ENCODE assay signal across 8 mouse cellular contexts in the genomic region with DNA sequence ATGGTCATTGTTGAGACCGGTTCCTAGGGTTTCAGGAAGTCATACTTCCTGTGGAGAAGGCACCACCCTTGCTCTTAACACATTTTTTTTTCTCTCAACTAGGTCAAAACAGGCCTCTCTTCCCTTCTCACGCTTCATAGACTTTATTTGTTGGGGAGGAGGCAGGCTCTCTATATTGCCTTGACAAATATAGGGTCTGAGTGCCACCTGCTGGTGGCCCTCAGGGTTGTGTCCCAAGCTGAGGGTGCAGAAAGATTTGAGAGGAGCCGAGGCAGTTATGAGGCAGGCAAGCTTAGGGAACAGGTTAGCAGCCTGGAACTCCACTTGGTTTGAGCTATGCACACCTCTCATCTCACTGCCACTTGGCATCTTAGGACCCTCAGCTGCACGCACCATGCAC. TPM values are rescaled to one million over a fixed set of nuclear protein-coding genes. Genes with fewer than 3 reads are reported as not detected.
DNase-seq lines count a peak whose midpoint lies in the region; ATAC-seq and TF ChIP-seq lines count a peak whose summit lies in the region.

No protein-coding gene starts in this region.

- peak overlapping the region; percentile 66 for H3K27ac ChIP-seq in heart, embryonic 13.5 days (replicated peaks)
- H3K27ac ChIP-seq in ES-Bruce4 (ENCODE audit: insufficient read depth, low read length): peak overlapping the region; percentile 43
- H3K27ac ChIP-seq in midbrain, embryonic 11.5 days (ENCODE audit: low read depth, low read length): no peak overlapping the region

- H3K4me1 ChIP-seq in heart, embryonic 13.5 days: peaks cover 32% of the 10 kb centered on the region
- H3K4me1 ChIP-seq in ES-Bruce4 (ENCODE audit: control insufficient read depth, insufficient read depth, low read length): peaks cover 6% of the 10 kb centered on the region
- H3K4me1 ChIP-seq in midbrain, embryonic 11.5 days (ENCODE audit: control insufficient read depth, insufficient read depth, low read length): peaks cover 19% of the 10 kb centered on the region

- ATAC-seq in heart, embryonic 13.5 days (ENCODE audit: extremely low read depth, insufficient number of reproducible peaks, low FRiP score, low TSS enrichment): no peak
- peak; percentile 55 for ATAC-seq in common myeloid progenitor, adult 5-6 weeks (replicated peaks; ENCODE audit: low read depth, poor library complexity, severe bottlenecking)
- no peak for ATAC-seq in midbrain, embryonic 11.5 days (ENCODE audit: low FRiP score)

- 62% methylated on average over 4 of the region's 4 CpGs for WGBS in heart, embryonic 13.5 days
- WGBS in midbrain, embryonic 11.5 days: 67% methylated on average over 4 of the region's 4 CpGs

- no peak for TF ChIP-seq EP300 in ES-Bruce4 (IDR thresholded peaks at IDR 0.05; ENCODE audit: insufficient read depth, low read depth, low read length)

- H3K36me3 ChIP-seq in heart, embryonic 13.5 days: peaks cover 32% of the 10 kb centered on the region
- H3K36me3 ChIP-seq in ES-Bruce4 (ENCODE audit: control insufficient read depth, insufficient read depth, low read length, poor library complexity, severe bottlenecking): peaks cover 9% of the 10 kb centered on the region
- no peaks in the 10 kb centered on the region for H3K36me3 ChIP-seq in midbrain, embryonic 11.5 days (ENCODE audit: control insufficient read depth, insufficient read depth, low read length)

- H3K27me3 ChIP-seq in heart, embryonic 13.5 days (replicated peaks): peaks cover 7% of the 10 kb centered on the region; the same call in 1 of the 2 replicates
- no peaks in the 10 kb centered on the region for H3K27me3 ChIP-seq in ES-Bruce4 (ENCODE audit: control insufficient read depth, insufficient read depth, low read length, poor library complexity, severe bottlenecking)
- no peaks in the 10 kb centered on the region for H3K27me3 ChIP-seq in midbrain, embryonic 11.5 days (ENCODE audit: control insufficient read depth, insufficient read depth, low read length)

- peak; percentile 68 for TF ChIP-seq CTCF in ES-Bruce4 (IDR thresholded peaks at IDR 0.05; ENCODE audit: low read depth, low read length)

- TF ChIP-seq POLR2A in ES-Bruce4 (IDR thresholded peaks at IDR 0.05; ENCODE audit: insufficient read depth, low read length): no peak

- no peak overlapping the region for H3K9ac ChIP-seq in heart, embryonic 13.5 days
- H3K9ac ChIP-seq in ES-Bruce4 (ENCODE audit: low read depth, poor library complexity, severe bottlenecking): no peak overlapping the region; the same call in 1 of the 2 replicates
- H3K9ac ChIP-seq in midbrain, embryonic 11.5 days (ENCODE audit: low read length): no peak overlapping the region

- H3K9me3 ChIP-seq in heart, embryonic 13.5 days: no peaks in the 10 kb centered on the region
- H3K9me3 ChIP-seq in ES-Bruce4 (replicated peaks; ENCODE audit: control insufficient read depth, insufficient read depth, low read length, poor library complexity, severe bottlenecking): no peaks in the 10 kb centered on the region
- H3K9me3 ChIP-seq in midbrain, embryonic 11.5 days (ENCODE audit: control insufficient read depth, low read length): no peaks in the 10 kb centered on the region

- no peak for DNase-seq in heart, postnatal 25 days (ENCODE audit: low spot score)
- DNase-seq in kidney, adult 18-20 months: peak; percentile 64
- peak; percentile 93 for DNase-seq in midbrain, embryonic 11.5 days (ENCODE audit: low spot score, missing footprints)
- no peak for DNase-seq in yolk sac, embryonic 10.5 days (ENCODE audit: low spot score)
- no peak for DNase-seq in adrenal gland, postnatal 25 days

- no peak overlapping the region for H3K4me3 ChIP-seq in heart, embryonic 13.5 days
- no peak overlapping the region for H3K4me3 ChIP-seq in ES-Bruce4 (ENCODE audit: low read depth, low read length)
- no peak overlapping the region for H3K4me3 ChIP-seq in midbrain, embryonic 11.5 days (ENCODE audit: low read depth, low read length)

- no peak overlapping the region for H3K4me2 ChIP-seq in heart, embryonic 13.5 days
- H3K4me2 ChIP-seq in midbrain, embryonic 11.5 days: no peak overlapping the region

- intact Hi-C loops in heart, postnatal 25 days (cut with DNase I): loop anchor here (5.0 kb wide), 1 partner anchor 196 kb away; no protein-coding TSS in a partner anchor

RNA-seq across cellular contexts. Expression of gene Thtpa, which starts 3.5 kb away (rescaled TPM):
- polyA plus RNA-seq in heart, embryonic 13.5 days (2015; fragmentation: Nextera tagmentation; extraction: Ambion mirVana): 13.8 and 15.9 TPM in 2 replicates
- 10 to 100 TPM; 12.3 to 13.2 TPM for total RNA-seq in heart, postnatal 25 days (2021)
- 6.9 and 8.6 TPM in 2 replicates for polyA plus RNA-seq in ES-Bruce4 (2011; ENCODE audit: insufficient read depth, insufficient read length, low read depth, missing spikeins)
- 8.3 and 12.9 TPM in 2 replicates for total RNA-seq in common myeloid progenitor, adult 5-6 weeks (2017)
- polyA plus RNA-seq in midbrain, embryonic 11.5 days (2014; fragmentation: Nextera tagmentation; extraction: Ambion mirVana): 22.0 and 22.7 TPM in 2 replicates
- total RNA-seq in adrenal gland, postnatal 25 days (2021): 16.2 and 21.6 TPM in 2 replicates

RNA-seq across cellular contexts. Expression of gene Zfhx2, which starts 5.9 kb away (rescaled TPM):
- polyA plus RNA-seq in heart, embryonic 13.5 days (2015; fragmentation: Nextera tagmentation; extraction: Ambion mirVana): 3.0 and 3.2 TPM in 2 replicates
- total RNA-seq in heart, postnatal 25 days (2021): 1 to 10 TPM; 2.9 to 3.6 TPM
- 18.1 and 24.6 TPM in 2 replicates for polyA plus RNA-seq in ES-Bruce4 (2011; ENCODE audit: insufficient read depth, insufficient read length, low read depth, missing spikeins)
- total RNA-seq in common myeloid progenitor, adult 5-6 weeks (2017): 2.0 and 5.0 TPM in 2 replicates
- 11.3 and 11.5 TPM in 2 replicates for polyA plus RNA-seq in midbrain, embryonic 11.5 days (2014; fragmentation: Nextera tagmentation; extraction: Ambion mirVana)
- total RNA-seq in adrenal gland, postnatal 25 days (2021): 9.1 and 9.9 TPM in 2 replicates

RNA-seq across cellular contexts. Expression of gene Ap1g2, which starts 8.3 kb away (rescaled TPM):
- polyA plus RNA-seq in heart, embryonic 13.5 days (2015; fragmentation: Nextera tagmentation; extraction: Ambion mirVana): 7.4 and 7.9 TPM in 2 replicates
- total RNA-seq in heart, postnatal 25 days (2021): 1 to 10 TPM; 4.4 to 4.6 TPM
- polyA plus RNA-seq in ES-Bruce4 (2011; ENCODE audit: insufficient read depth, insufficient read length, low read depth, missing spikeins): 20.6 and 23.9 TPM in 2 replicates
- total RNA-seq in common myeloid progenitor, adult 5-6 weeks (2017): 25.1 and 30.9 TPM in 2 replicates
- 9.5 and 10.1 TPM in 2 replicates for polyA plus RNA-seq in midbrain, embryonic 11.5 days (2014; fragmentation: Nextera tagmentation; extraction: Ambion mirVana)
- total RNA-seq in adrenal gland, postnatal 25 days (2021): 27.4 and 32.8 TPM in 2 replicates

RNA-seq across cellular contexts. Expression of gene Jph4, which starts 18.7 kb away (rescaled TPM):
- 0.31 and 0.32 TPM in 2 replicates for polyA plus RNA-seq in heart, embryonic 13.5 days (2015; fragmentation: Nextera tagmentation; extraction: Ambion mirVana)
- total RNA-seq in heart, postnatal 25 days (2021): not detected
- 3.6 and 4.7 TPM in 2 replicates for polyA plus RNA-seq in ES-Bruce4 (2011; ENCODE audit: insufficient read depth, insufficient read length, low read depth, missing spikeins)
- total RNA-seq in common myeloid progenitor, adult 5-6 weeks (2017): not detected in 2 replicates
- 2.2 and 2.8 TPM in 2 replicates for polyA plus RNA-seq in midbrain, embryonic 11.5 days (2014; fragmentation: Nextera tagmentation; extraction: Ambion mirVana)
- 3.8 and 6.6 TPM in 2 replicates for total RNA-seq in adrenal gland, postnatal 25 days (2021)

Comparison
In these comparisons a context has a peak if more than half of its experiments do, and no peak if none do; other contexts are left out.
1. DNase-seq: peak in kidney, adult 18-20 months (single experiment) and midbrain, embryonic 11.5 days (single experiment); none in heart, postnatal 25 days (single experiment), yolk sac, embryonic 10.5 days (single experiment) and adrenal gland, postnatal 25 days (single experiment).